Mouse (Mus musculus) megakaryocyte, embryonic 14.5 days (primary cell): ENCODE measurements around the gene Lgi4. TPM values are rescaled to one million over a fixed set of nuclear protein-coding genes. Genes with fewer than 3 reads are reported as not detected.

Source experiments
- H3K27me3 ChIP-seq: replicated peaks from 2 replicates; pipeline ENCODE3; 2012; ENCODE audit warnings: inconsistent platforms
- H3K36me3 ChIP-seq: replicated peaks from 2 replicates; pipeline ENCODE3; 2012; ENCODE audit warnings: low read length, inconsistent platforms, mixed read lengths
- H3K4me1 ChIP-seq: 2 replicates; pipeline ENCODE4 v1.6.1; 2012; ENCODE audit warnings: inconsistent platforms
- H3K4me3 ChIP-seq: replicated peaks from 2 replicates; pipeline ENCODE3; 2012; ENCODE audit warnings: moderate library complexity, mild to moderate bottlenecking, inconsistent platforms
- H3K9me3 ChIP-seq: 2 replicates; pipeline ENCODE4 v1.6.1; 2012; ENCODE audit warnings: inconsistent platforms
- FLI1 ChIP-seq: IDR thresholded peaks from 2 replicates; pipeline ENCODE4 v1.6.1; 2012; ENCODE audit warnings: low read length, inconsistent platforms, mixed read lengths
- GATA1 ChIP-seq: IDR thresholded peaks from 3 replicates; pipeline ENCODE4 v1.6.1; 2012; ENCODE audit warnings: mixed read lengths, low read length, inconsistent platforms, borderline replicate concordance
- polyA plus RNA-seq: library from polyadenylated mRNA; stranded (reverse); fragments of >175 nt; gene quantifications from 2 replicates; pipeline ENCODE4 v1.2.3, GENCODE M21; 2012; ENCODE audit warnings: low replicate concordance; ENCODE audit not compliant: insufficient read depth

Gene Lgi4
- polyA plus RNA-seq, 1 experiment = 0.23 TPM

- Histone ChIP-seq H3K27me3 (peaks cover 14% of the 10 kb centered on the region), H3K9me3 (no peaks in the 10 kb centered on the region), H3K4me3 (no peak overlapping the region), H3K36me3 (no peaks in the 10 kb centered on the region), H3K4me1 (peaks cover 83% of the 10 kb centered on the region)
- TF ChIP-seq FLI1 (no peak), GATA1 (no peak)
These were observed 52.9 kb downstream of the Lgi4 start for GRCm38 (mm10) chr7:31112036-31112435.

GRCm38 (mm10) chr7:31113800-31114199 lies 54.7 kb downstream of the Lgi4 start:
- Histone ChIP-seq H3K27me3 (peaks cover 16% of the 10 kb centered on the region), H3K4me1 (peaks cover 76% of the 10 kb centered on the region), H3K36me3 (no peaks in the 10 kb centered on the region), H3K4me3 (no peak overlapping the region), H3K9me3 (no peaks in the 10 kb centered on the region)
- TF ChIP-seq GATA1 = no peak
- no peak for TF ChIP-seq FLI1

DNA sequence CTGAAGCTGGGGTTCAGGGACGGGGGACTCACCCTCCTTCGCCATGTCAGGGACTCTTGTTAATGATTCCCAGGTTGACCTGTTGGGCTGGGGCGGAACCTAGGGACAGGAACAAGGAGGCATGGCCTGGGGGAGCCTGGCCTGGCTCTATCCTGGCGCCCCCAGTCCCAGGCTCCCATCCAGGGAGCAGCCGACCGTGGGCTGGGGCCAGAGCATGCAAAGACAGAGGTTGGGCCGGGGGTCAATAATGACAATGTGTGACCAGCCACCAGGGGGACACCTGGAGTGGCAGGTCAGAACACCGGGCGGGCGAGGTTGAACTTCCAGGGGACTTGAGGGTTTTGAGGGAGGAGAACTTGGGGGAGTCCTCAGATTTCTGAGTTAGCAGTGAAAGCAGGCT lies 55.5 kb downstream of the Lgi4 start:
- Histone ChIP-seq H3K27me3 (peaks cover 23% of the 10 kb centered on the region), H3K9me3 (no peaks in the 10 kb centered on the region), H3K4me3 (no peak overlapping the region), H3K36me3 (no peaks in the 10 kb centered on the region), H3K4me1 (peaks cover 67% of the 10 kb centered on the region)
- TF ChIP-seq GATA1 (no peak), FLI1 (no peak)

DNA sequence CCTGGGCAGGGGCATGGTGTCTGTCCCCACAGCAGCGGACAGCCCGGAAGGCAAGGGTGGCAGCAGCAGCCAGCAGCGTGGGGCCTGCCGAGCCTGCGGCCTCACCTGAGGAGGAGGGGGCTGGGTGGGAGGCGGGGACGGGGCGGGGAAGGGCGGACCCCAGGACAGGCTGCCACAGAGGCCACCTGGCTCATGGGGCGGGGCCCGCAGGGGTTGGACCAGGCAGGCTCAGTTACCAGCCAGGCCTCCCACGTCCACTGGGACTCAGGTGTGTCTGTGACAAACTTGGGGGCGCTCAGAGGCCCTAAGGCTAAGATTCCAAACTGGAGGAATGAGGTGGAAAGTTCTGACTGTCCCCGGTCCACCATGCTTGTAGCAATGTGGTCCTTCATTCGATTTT lies 56.0 kb downstream of the Lgi4 start, which contains the start of gene Hpn:
Hpn (minus strand) TSS at position 109 of the 400 bp plus-strand sequence.
- Histone ChIP-seq H3K27me3 (peaks cover 26% of the 10 kb centered on the region), H3K9me3 (no peaks in the 10 kb centered on the region), H3K36me3 (no peaks in the 10 kb centered on the region), H3K4me1 (peaks cover 62% of the 10 kb centered on the region), H3K4me3 (peak within 1 kb of the TSS; percentile 51)
- TF ChIP-seq FLI1 (no peak), GATA1 (no peak)

DNA sequence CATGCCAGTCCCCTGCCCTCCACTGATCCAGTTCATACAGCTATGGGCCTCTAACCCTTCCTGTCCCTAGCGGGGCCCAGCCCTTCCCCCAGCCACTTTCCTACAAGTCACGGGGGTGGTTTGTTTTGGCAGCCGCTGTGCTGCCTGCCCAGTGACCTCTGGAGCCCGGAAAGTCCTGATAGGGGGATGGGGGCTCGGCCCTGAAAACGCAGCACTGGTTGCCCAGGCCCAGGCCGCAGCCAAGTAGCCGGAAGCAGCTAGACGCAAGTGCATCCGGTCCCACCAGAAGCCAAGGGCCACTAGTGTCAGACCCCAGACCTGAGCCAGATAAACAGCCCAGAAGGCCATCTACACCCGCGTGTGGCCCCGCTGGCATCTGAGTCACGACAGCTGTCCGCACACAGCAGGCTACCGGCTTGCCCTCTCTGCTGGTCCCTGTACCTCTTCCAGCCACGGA lies 56.5 kb downstream of the Lgi4 start:
- no peak for TF ChIP-seq FLI1
- TF ChIP-seq GATA1 = no peak
- peak overlapping the region; percentile 51 for H3K4me3 ChIP-seq
- no peaks in the 10 kb centered on the region for H3K9me3 ChIP-seq
- peaks cover 58% of the 10 kb centered on the region for H3K4me1 ChIP-seq
- peaks cover 27% of the 10 kb centered on the region for H3K27me3 ChIP-seq
- H3K36me3 ChIP-seq = no peaks in the 10 kb centered on the region

DNA sequence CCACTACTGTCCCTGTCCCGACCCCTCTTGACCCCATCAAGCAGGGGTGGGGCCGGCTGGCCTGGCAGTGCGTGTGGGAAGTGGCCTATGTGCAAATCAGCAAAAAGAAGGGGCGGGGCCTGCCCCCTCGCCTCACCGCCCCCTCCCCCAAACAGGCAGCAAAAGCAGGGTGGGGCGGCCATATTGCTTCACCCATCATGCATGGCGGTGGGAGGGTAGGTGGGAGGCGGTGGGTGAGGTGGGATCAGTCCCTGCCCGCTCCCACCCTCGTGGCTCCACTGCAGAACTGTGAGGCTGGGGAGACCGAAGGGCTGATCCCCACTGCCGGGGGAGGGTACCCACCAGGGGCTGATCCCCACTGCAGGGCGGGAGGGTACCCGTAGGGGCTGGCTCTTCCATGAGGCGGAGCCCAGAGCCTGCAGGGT lies 57.6 kb downstream of the Lgi4 start:
- Histone ChIP-seq H3K27me3 (peaks cover 31% of the 10 kb centered on the region), H3K4me3 (no peak overlapping the region), H3K4me1 (peaks cover 46% of the 10 kb centered on the region), H3K9me3 (no peaks in the 10 kb centered on the region), H3K36me3 (no peaks in the 10 kb centered on the region)
- TF ChIP-seq GATA1 (no peak), FLI1 (no peak)

GRCm38 (mm10) chr7:31117465-31117864 lies 58.3 kb downstream of the Lgi4 start:
- TF ChIP-seq GATA1 = no peak
- TF ChIP-seq FLI1 = no peak
- Histone ChIP-seq H3K4me1 (peaks cover 42% of the 10 kb centered on the region), H3K4me3 (peak overlapping the region; percentile 70), H3K9me3 (no peaks in the 10 kb centered on the region), H3K27me3 (peaks cover 31% of the 10 kb centered on the region), H3K36me3 (no peaks in the 10 kb centered on the region)

DNA sequence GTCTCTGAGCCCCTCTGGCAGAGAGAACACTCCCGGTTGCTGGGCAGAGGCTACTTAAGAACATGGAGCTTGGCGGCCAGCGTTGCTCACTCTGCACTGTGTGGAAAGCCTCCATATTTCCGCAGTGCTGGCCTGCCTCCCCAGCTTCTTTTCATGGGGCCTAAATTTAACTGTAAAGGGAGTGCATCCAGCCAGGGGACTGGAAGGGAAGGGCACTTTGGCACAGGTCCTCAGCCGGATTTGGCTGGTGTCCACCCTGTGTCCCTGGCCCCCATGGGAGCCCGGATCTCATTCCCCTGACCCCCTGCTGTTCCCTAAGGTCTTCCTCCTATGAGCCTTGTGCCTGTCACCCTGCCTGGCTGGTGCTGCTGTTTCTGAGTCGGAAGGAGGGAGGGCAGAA lies 59.3 kb downstream of the Lgi4 start:
- Histone ChIP-seq H3K4me1 (peaks cover 40% of the 10 kb centered on the region), H3K4me3 (no peak overlapping the region), H3K9me3 (no peaks in the 10 kb centered on the region), H3K27me3 (peaks cover 32% of the 10 kb centered on the region), H3K36me3 (no peaks in the 10 kb centered on the region)
- no peak for TF ChIP-seq GATA1
- TF ChIP-seq FLI1 = no peak

GRCm38 (mm10) chr7:31119556-31119955 lies 60.4 kb downstream of the Lgi4 start:
- no peaks in the 10 kb centered on the region for H3K36me3 ChIP-seq
- H3K4me1 ChIP-seq = peaks cover 38% of the 10 kb centered on the region
- H3K4me3 ChIP-seq = no peak overlapping the region
- H3K27me3 ChIP-seq = peaks cover 30% of the 10 kb centered on the region
- TF ChIP-seq FLI1 = no peak
- TF ChIP-seq GATA1 = no peak
- H3K9me3 ChIP-seq = no peaks in the 10 kb centered on the region

Other genes with a start within 250 kb of the Lgi4 start
- gene Ffar2, start 235.6 kb upstream of the Lgi4 start, polyA plus RNA-seq = 5.8 and 8.9 TPM in 2 replicates
- gene Ffar3, start 203.2 kb upstream of the Lgi4 start, polyA plus RNA-seq = not detected in 2 replicates
- gene Ffar1, start 197.8 kb upstream of the Lgi4 start, polyA plus RNA-seq = 0.16 TPM in 1 of 2 replicates, not detected in the other
- 0.03 TPM in 1 of 2 replicates, not detected in the other for gene Cd22, start 179.0 kb upstream of the Lgi4 start, polyA plus RNA-seq
- 1.2 TPM in 1 of 2 replicates, not detected in the other for gene Mag, start 144.5 kb upstream of the Lgi4 start, polyA plus RNA-seq
- gene Hamp2, start 134.7 kb upstream of the Lgi4 start, polyA plus RNA-seq = not detected in 2 replicates
- gene Hamp, start 115.3 kb upstream of the Lgi4 start, polyA plus RNA-seq = not detected in 2 replicates
- gene Usf2, start 102.5 kb upstream of the Lgi4 start, polyA plus RNA-seq = 122 and 127 TPM in 2 replicates
- 2.1 TPM in 1 of 2 replicates, not detected in the other for gene Lsr, start 85.9 kb upstream of the Lgi4 start, polyA plus RNA-seq
- gene Fam187b, start 85.6 kb upstream of the Lgi4 start, polyA plus RNA-seq = not detected in 2 replicates
- 2,043 and 2,688 TPM in 2 replicates for gene Fxyd5, start 16.9 kb upstream of the Lgi4 start, polyA plus RNA-seq
- 1.0 TPM in 1 of 2 replicates, not detected in the other for gene Fxyd7, start 7.9 kb upstream of the Lgi4 start, polyA plus RNA-seq
- gene Fxyd1, start 2.1 kb upstream of the Lgi4 start, polyA plus RNA-seq = not detected in 2 replicates
- not detected in 2 replicates for gene Fxyd3, start 17.4 kb downstream of the Lgi4 start, polyA plus RNA-seq
- gene Hpn, start 55.9 kb downstream of the Lgi4 start, polyA plus RNA-seq = 1.8 TPM in 1 of 2 replicates, not detected in the other
- 8.8 and 28.4 TPM in 2 replicates for gene Scn1b, start 67.7 kb downstream of the Lgi4 start, polyA plus RNA-seq
- gene Gramd1a, start 96.6 kb downstream of the Lgi4 start, polyA plus RNA-seq = 122 and 287 TPM in 2 replicates
- not detected in 2 replicates for gene Scgb2b2, start 231.2 kb downstream of the Lgi4 start, polyA plus RNA-seq
- gene Scgb1b2, start 232.5 kb downstream of the Lgi4 start, polyA plus RNA-seq = not detected in 2 replicates